Mouse (Mus musculus) E14TG2a.4 (cell line): ENCODE results near the gene Klrb1b.

Experiments
- CTCF ChIP-seq: conservative IDR thresholded peaks from 2 replicates; pipeline ENCODE4 v1.5.1; 2014; ENCODE audit warnings: low read length
- NANOG ChIP-seq: IDR thresholded peaks from 2 replicates; pipeline ENCODE4 v1.6.1; 2014; ENCODE audit warnings: borderline replicate concordance, low read length, mixed read lengths

DNA sequence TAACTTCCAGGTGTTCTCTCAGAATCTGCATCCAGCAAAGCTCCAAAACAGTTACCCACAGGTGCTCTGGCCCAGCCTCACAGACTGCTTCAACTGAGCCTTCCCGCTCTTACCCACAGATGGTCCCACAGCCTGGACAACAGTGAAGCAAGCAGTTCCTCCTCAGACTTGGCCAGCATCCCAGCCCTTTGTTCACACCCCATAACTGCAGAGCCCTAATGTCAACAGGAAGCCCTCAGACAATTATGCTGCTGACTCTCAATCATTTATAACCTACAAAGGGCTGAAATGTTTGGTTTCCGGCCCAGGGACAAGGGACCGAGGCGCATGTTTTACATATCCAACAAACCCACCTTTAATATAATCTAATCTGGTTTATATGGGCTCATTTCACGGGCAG, 30.1 kb upstream of the Klrb1b start:
- TF ChIP-seq CTCF, result no peak
- TF ChIP-seq NANOG, result no peak
